Mouse (Mus musculus) layer of hippocampus, adult 2 months (tissue): ENCODE results near the gene Sh2b1. TPM values are rescaled to one million over a fixed set of nuclear protein-coding genes. Genes with fewer than 3 reads are reported as not detected.
"Not testable (repeated sequence)": the region's sequence is repeated elsewhere in the genome, so short reads cannot be mapped to it uniquely, and the experiment has no call there.

Experiments
- DNase-seq, 2 experiments: peaks; one replicate each; pipeline ENCODE4 v3.0.0; 2022; ENCODE audit warnings: low spot score in 2 of 2
- H3K27ac ChIP-seq: fragments of 200-600 bp; 2 replicates; pipeline ENCODE4 v1.8.1; 2022
- H3K4me3 ChIP-seq: fragments of 200-600 bp; 2 replicates; pipeline ENCODE4 v1.8.1; 2022; ENCODE audit warnings: mild to moderate bottlenecking
- CTCF ChIP-seq: fragments of 200-600 bp; conservative IDR thresholded peaks from 2 replicates; pipeline ENCODE4 v1.8.1; 2022; ENCODE audit warnings: antibody characterized with exemption, mild to moderate bottlenecking, moderate library complexity
- total RNA-seq, 2 experiments: library from RNA; stranded (reverse); gene quantifications; 2 replicates each; pipeline ENCODE4 v1.2.3; 2021

Gene Sh2b1
- total RNA-seq, 2 experiments from 2014 or later, result 69.1 to 70.1 TPM

- no peak for TF ChIP-seq CTCF
- no peak for DNase-seq
- H3K27ac ChIP-seq, result no peak overlapping the region
- no peak overlapping the region for H3K4me3 ChIP-seq
Observed at GRCm38 (mm10) chr7:126497966-126498365, 22.7 kb upstream of the Sh2b1 start.

GRCm38 (mm10) chr7:126496475-126496874 lies 21.3 kb upstream of the Sh2b1 start:
- DNase-seq, result no peak
- TF ChIP-seq CTCF, result no peak

GRCm38 (mm10) chr7:126494120-126494519 lies 18.9 kb upstream of the Sh2b1 start:
- H3K4me3 ChIP-seq, result no peak overlapping the region
- no peak overlapping the region for H3K27ac ChIP-seq
- no peak for DNase-seq
- TF ChIP-seq CTCF, result no peak

More at GRCm38 (mm10) chr7:126496475-126496874, 21.3 kb upstream of the Sh2b1 start:
- Histone ChIP-seq H3K27ac (no peak overlapping the region), H3K4me3 (no peak overlapping the region)

GRCm38 (mm10) chr7:126491973-126492372 lies 16.7 kb upstream of the Sh2b1 start:
- Histone ChIP-seq H3K4me3 (no peak overlapping the region), H3K27ac (no peak overlapping the region)
- TF ChIP-seq CTCF, result no peak
- no peak for DNase-seq

- no peak overlapping the region for H3K27ac ChIP-seq
- TF ChIP-seq CTCF, result no peak
- no peak for DNase-seq
- H3K4me3 ChIP-seq, result no peak overlapping the region
Observed at GRCm38 (mm10) chr7:126491005-126491404, 15.8 kb upstream of the Sh2b1 start.

GRCm38 (mm10) chr7:126487617-126488385 lies 12.6 kb upstream of the Sh2b1 start:
- peak overlapping the region; percentile 83 for H3K27ac ChIP-seq
- H3K4me3 ChIP-seq, result peak overlapping the region; percentile 88
- not testable (repeated sequence) for DNase-seq

GRCm38 (mm10) chr7:126487052-126487483 lies 11.8 kb upstream of the Sh2b1 start, which contains the start of gene Tufm:
Gene Tufm (plus strand): TSS chr7:126487361.
- peak; percentile 98 to 99 for DNase-seq
- peak; percentile 78 for TF ChIP-seq CTCF
- Histone ChIP-seq H3K27ac (peak within 1 kb of the TSS; percentile 92), H3K4me3 (peak within 1 kb of the TSS; percentile 88)

- DNase-seq, result peak; percentile 42 to 43
- H3K4me3 ChIP-seq, result peak overlapping the region; percentile 49
- H3K27ac ChIP-seq, result peak overlapping the region; percentile 75
- no peak for TF ChIP-seq CTCF
Observed at GRCm38 (mm10) chr7:126482392-126482871, 7.2 kb upstream of the Sh2b1 start.

- no peak for DNase-seq
- peak overlapping the region; percentile 75 for H3K27ac ChIP-seq
- TF ChIP-seq CTCF, result peak; percentile 91
- peak overlapping the region; percentile 49 for H3K4me3 ChIP-seq
Observed at GRCm38 (mm10) chr7:126481699-126482098, 6.5 kb upstream of the Sh2b1 start.

GRCm38 (mm10) chr7:126474486-126474955 lies 703 bp downstream of the Sh2b1 start:
- H3K4me3 ChIP-seq, result peak overlapping the region; percentile 97
- H3K27ac ChIP-seq, result peak overlapping the region; percentile 98
- TF ChIP-seq CTCF, result no peak
- no peak for DNase-seq

- Histone ChIP-seq H3K27ac (no peak overlapping the region), H3K4me3 (peak overlapping the region; percentile 97)
- no peak for DNase-seq
- no peak for TF ChIP-seq CTCF
Observed at GRCm38 (mm10) chr7:126473470-126474086, 1.6 kb downstream of the Sh2b1 start.

GRCm38 (mm10) chr7:126472713-126473112 lies 2.5 kb downstream of the Sh2b1 start:
- TF ChIP-seq CTCF, result no peak
- Histone ChIP-seq H3K27ac (no peak overlapping the region), H3K4me3 (no peak overlapping the region)
- no peak for DNase-seq

GRCm38 (mm10) chr7:126472306-126472705 lies 2.9 kb downstream of the Sh2b1 start:
- no peak for DNase-seq
- H3K27ac ChIP-seq, result no peak overlapping the region
- no peak overlapping the region for H3K4me3 ChIP-seq
- no peak for TF ChIP-seq CTCF

- TF ChIP-seq CTCF, result no peak
- Histone ChIP-seq H3K27ac (no peak overlapping the region), H3K4me3 (no peak overlapping the region)
- DNase-seq, result no peak
Observed at GRCm38 (mm10) chr7:126471853-126472252, 3.4 kb downstream of the Sh2b1 start.
